Mouse (Mus musculus) frontal cortex, postnatal 10 days (tissue): ENCODE data around the gene Eif2ak4.

Experiments
- DNase-seq, 2 experiments: peaks; one replicate each; pipeline ENCODE4 v3.0.0; 2022; ENCODE audit warnings: low spot score in 2 of 2, mixed read lengths in 1 of 2

The Eif2ak4 gene

GRCm38 (mm10) chr2:118388341-118389335 lies at the start of gene Eif2ak4:
Eif2ak4 (plus strand) TSS chr2:118388618.
- peak; percentile 98 for DNase-seq

GRCm38 (mm10) chr2:118341295-118341694 lies 47.1 kb upstream of the Eif2ak4 start:
- DNase-seq: no peak

- no peak for DNase-seq
Observed at GRCm38 (mm10) chr2:118343897-118344296, 44.5 kb upstream of the Eif2ak4 start.

GRCm38 (mm10) chr2:118345535-118345934 lies 42.9 kb upstream of the Eif2ak4 start:
- no peak for DNase-seq

GRCm38 (mm10) chr2:118353498-118353897 lies 34.9 kb upstream of the Eif2ak4 start:
- no peak for DNase-seq

GRCm38 (mm10) chr2:118353916-118354403 lies 34.5 kb upstream of the Eif2ak4 start:
- DNase-seq: no peak

GRCm38 (mm10) chr2:118355138-118355719 lies 33.2 kb upstream of the Eif2ak4 start:
- no peak for DNase-seq

GRCm38 (mm10) chr2:118371841-118372240 lies 16.6 kb upstream of the Eif2ak4 start:
- DNase-seq: no peak

- DNase-seq: no peak
Observed at GRCm38 (mm10) chr2:118372561-118372900, 15.9 kb upstream of the Eif2ak4 start.

- peak; percentile 53 to 55 for DNase-seq
Observed at GRCm38 (mm10) chr2:118372901-118373571, 15.4 kb upstream of the Eif2ak4 start, which contains the start of gene Gpr176. Gpr176 (minus strand) TSS chr2:118373419.

- peak; percentile 87 to 90 for DNase-seq
Observed at GRCm38 (mm10) chr2:118373572-118374279, 14.7 kb upstream of the Eif2ak4 start.

GRCm38 (mm10) chr2:118375522-118375921 lies 12.9 kb upstream of the Eif2ak4 start:
- no peak for DNase-seq

GRCm38 (mm10) chr2:118375931-118376330 lies 12.5 kb upstream of the Eif2ak4 start:
- no peak for DNase-seq

- no peak for DNase-seq
Observed at GRCm38 (mm10) chr2:118379756-118380155, 8.7 kb upstream of the Eif2ak4 start.

GRCm38 (mm10) chr2:118383387-118383786 lies 5.0 kb upstream of the Eif2ak4 start:
- no peak for DNase-seq

- DNase-seq: no peak
Observed at GRCm38 (mm10) chr2:118389569-118389968, 1.2 kb downstream of the Eif2ak4 start.

- DNase-seq: no peak
Observed at GRCm38 (mm10) chr2:118390072-118390471, 1.7 kb downstream of the Eif2ak4 start.

- no peak for DNase-seq
Observed at GRCm38 (mm10) chr2:118391201-118391600, 2.8 kb downstream of the Eif2ak4 start.

- no peak for DNase-seq
Observed at GRCm38 (mm10) chr2:118399751-118400150, 11.3 kb downstream of the Eif2ak4 start.

- DNase-seq: no peak
Observed at GRCm38 (mm10) chr2:118401834-118402727, 13.7 kb downstream of the Eif2ak4 start.
